Mouse (Mus musculus) midbrain, embryonic 14.5 days (tissue): ENCODE data around the gene Copg2. TPM values are rescaled to one million over a fixed set of nuclear protein-coding genes. Genes with fewer than 3 reads are reported as not detected.

Experiments used
- ATAC-seq: fragments of 200-750 bp; cut with Nextera tagmentation; 2 replicates; pipeline ENCODE4 v1.8.0; 2017; ENCODE audit warnings: moderate number of reproducible peaks, moderate library complexity; ENCODE audit not compliant: low FRiP score, low TSS enrichment
- DNase-seq: peaks from one replicate; pipeline ENCODE4 v3.0.0-alpha.2; 2015
- H3K27ac ChIP-seq: fragments of 300-500 bp; sonication (generic); replicated peaks from 2 replicates; pipeline ENCODE4 v1.5.1; 2014; ENCODE audit warnings: mild to moderate bottlenecking, low read depth, low read length, moderate library complexity
- H3K27me3 ChIP-seq: fragments of 300-500 bp; sonication (generic); 2 replicates; pipeline ENCODE4 v1.6.1; 2014; ENCODE audit warnings: low read length, control low read depth, mixed read lengths; ENCODE audit not compliant: control insufficient read depth, insufficient read depth
- H3K36me3 ChIP-seq: fragments of 300-500 bp; sonication (generic); 2 replicates; pipeline ENCODE4 v1.6.1; 2014; ENCODE audit warnings: low read length, control low read depth; ENCODE audit not compliant: control insufficient read depth, insufficient read depth
- H3K4me1 ChIP-seq: fragments of 300-500 bp; sonication (generic); 2 replicates; pipeline ENCODE4 v1.6.1; 2014; ENCODE audit warnings: mild to moderate bottlenecking, antibody characterized with exemption, low read length, control low read depth; ENCODE audit not compliant: control insufficient read depth, insufficient read depth
- H3K4me2 ChIP-seq: fragments of 300-500 bp; sonication (generic); 2 replicates; pipeline ENCODE4 v1.6.1; 2014; ENCODE audit warnings: mild to moderate bottlenecking, low read length, moderate library complexity
- H3K4me3 ChIP-seq: fragments of 300-500 bp; sonication (generic); replicated peaks from 2 replicates; pipeline ENCODE4 v1.5.1; 2014; ENCODE audit warnings: low read depth, low read length
- H3K9ac ChIP-seq: fragments of 300-500 bp; sonication (generic); replicated peaks from 2 replicates; pipeline ENCODE4 v1.6.1; 2014; ENCODE audit warnings: mild to moderate bottlenecking, low read length, moderate library complexity
- H3K9me3 ChIP-seq: fragments of 300-500 bp; sonication (generic); 2 replicates; pipeline ENCODE4 v1.6.1; 2016; ENCODE audit warnings: low read length, control low read depth, mixed read lengths; ENCODE audit not compliant: control insufficient read depth
- WGBS: fragments of 180-500 bp; shearing (Covaris S2); extraction: QIAGEN DNeasy Blood & Tissue Kit; methylation state at CpG from one replicate; pipeline ENCODE4 v1.1.7; 2014; 5-methylcytosine and 5-hydroxymethylcytosine counted together
- polyA plus RNA-seq: library from polyadenylated mRNA; unstranded; fragments of >200 nt; fragmentation: Nextera tagmentation; extraction: Ambion mirVana; gene quantifications from 2 replicates; pipeline ENCODE4 v1.2.1, GENCODE M21; 2014

Copg2 gene
- polyA plus RNA-seq, 1 experiment from 2014 or later = 47.4 TPM

GRCm38 (mm10) chr6:30866501-30866900, 30.1 kb downstream of the Copg2 start:
- ATAC-seq (no peak), DNase-seq (no peak)
- Histone ChIP-seq H3K9me3 (no peaks in the 10 kb centered on the region), H3K9ac (no peak overlapping the region), H3K4me2 (no peak overlapping the region), H3K4me3 (no peak overlapping the region), H3K27me3 (no peaks in the 10 kb centered on the region), H3K4me1 (no peaks in the 10 kb centered on the region), H3K27ac (no peak overlapping the region), H3K36me3 (no peaks in the 10 kb centered on the region)
- WGBS = 90% methylated on average over 1 of the region's 1 CpGs

GRCm38 (mm10) chr6:30865031-30865678, 31.4 kb downstream of the Copg2 start:
- Histone ChIP-seq H3K4me3 (no peak overlapping the region), H3K36me3 (peaks cover 8% of the 10 kb centered on the region), H3K4me1 (no peaks in the 10 kb centered on the region), H3K27ac (no peak overlapping the region), H3K4me2 (no peak overlapping the region), H3K27me3 (no peaks in the 10 kb centered on the region), H3K9ac (no peak overlapping the region), H3K9me3 (no peaks in the 10 kb centered on the region)
- DNase-seq = no peak
- 92% methylated on average over 3 of the region's 3 CpGs for WGBS
- ATAC-seq = no peak

- Histone ChIP-seq H3K4me2 (no peak overlapping the region), H3K4me1 (no peaks in the 10 kb centered on the region), H3K4me3 (no peak overlapping the region), H3K36me3 (peaks cover 46% of the 10 kb centered on the region), H3K9ac (no peak overlapping the region), H3K27ac (no peak overlapping the region), H3K9me3 (no peaks in the 10 kb centered on the region), H3K27me3 (no peaks in the 10 kb centered on the region)
- WGBS = 95% methylated on average over 7 of the region's 7 CpGs
- no peak for DNase-seq
- ATAC-seq = no peak
These were observed 40.6 kb downstream of the Copg2 start for GRCm38 (mm10) chr6:30855956-30856355.

GRCm38 (mm10) chr6:30855205-30855604, 41.4 kb downstream of the Copg2 start:
- no peaks in the 10 kb centered on the region for H3K27me3 ChIP-seq
- no peaks in the 10 kb centered on the region for H3K4me1 ChIP-seq
- WGBS = 98% methylated on average over 2 of the region's 2 CpGs
- H3K27ac ChIP-seq = no peak overlapping the region
- H3K36me3 ChIP-seq = peaks cover 42% of the 10 kb centered on the region
- DNase-seq (no peak), ATAC-seq (no peak)
- H3K9me3 ChIP-seq = no peaks in the 10 kb centered on the region
- no peak overlapping the region for H3K4me3 ChIP-seq
- no peak overlapping the region for H3K4me2 ChIP-seq
- H3K9ac ChIP-seq = no peak overlapping the region

GRCm38 (mm10) chr6:30849818-30850217, 46.8 kb downstream of the Copg2 start:
- Histone ChIP-seq H3K4me2 (no peak overlapping the region), H3K27ac (no peak overlapping the region), H3K4me1 (no peaks in the 10 kb centered on the region), H3K36me3 (peaks cover 14% of the 10 kb centered on the region; the same call in 1 of the 2 replicates), H3K4me3 (no peak overlapping the region), H3K27me3 (no peaks in the 10 kb centered on the region), H3K9me3 (no peaks in the 10 kb centered on the region), H3K9ac (no peak overlapping the region)
- WGBS = 76% methylated on average over 2 of the region's 2 CpGs
- DNase-seq (peak; percentile 8), ATAC-seq (no peak)

- Histone ChIP-seq H3K27me3 (no peaks in the 10 kb centered on the region), H3K4me2 (no peak overlapping the region)
- ATAC-seq = no peak
These were observed 64.4 kb downstream of the Copg2 start for GRCm38 (mm10) chr6:30832241-30832640.

GRCm38 (mm10) chr6:30813626-30814025, 83.0 kb downstream of the Copg2 start:
- H3K27me3 ChIP-seq = no peaks in the 10 kb centered on the region
- no peaks in the 10 kb centered on the region for H3K4me1 ChIP-seq
- no peak overlapping the region for H3K27ac ChIP-seq
- ATAC-seq = no peak
- H3K9ac ChIP-seq = no peak overlapping the region
- no peak overlapping the region for H3K4me3 ChIP-seq
- DNase-seq = no peak
- no peaks in the 10 kb centered on the region for H3K9me3 ChIP-seq
- H3K36me3 ChIP-seq = peaks cover 10% of the 10 kb centered on the region
- no peak overlapping the region for H3K4me2 ChIP-seq

More at GRCm38 (mm10) chr6:30832241-30832640, 64.4 kb downstream of the Copg2 start:
- Histone ChIP-seq H3K27ac (no peak overlapping the region), H3K4me3 (no peak overlapping the region), H3K4me1 (no peaks in the 10 kb centered on the region), H3K9ac (no peak overlapping the region), H3K36me3 (0 out of 2 replicates have a peak, but pooled peaks cover 3% of the 10 kb centered on the region), H3K9me3 (no peaks in the 10 kb centered on the region)
- DNase-seq = no peak
- WGBS = 61% methylated on average over 2 of the region's 2 CpGs

GRCm38 (mm10) chr6:30805053-30805752, 91.4 kb downstream of the Copg2 start:
- ATAC-seq (no peak; the same call in 1 of the 2 replicates), DNase-seq (no peak)
- 96% methylated on average over 5 of the region's 5 CpGs for WGBS
- no peak overlapping the region for H3K9ac ChIP-seq
- H3K36me3 ChIP-seq = peaks cover 50% of the 10 kb centered on the region
- H3K4me1 ChIP-seq = no peaks in the 10 kb centered on the region
- H3K4me2 ChIP-seq = no peak overlapping the region
- 0 out of 2 replicates have a peak overlapping the region, but pooled peaks have one; percentile 14 for H3K27ac ChIP-seq
- H3K4me3 ChIP-seq = no peak overlapping the region
- no peaks in the 10 kb centered on the region for H3K27me3 ChIP-seq
- H3K9me3 ChIP-seq = no peaks in the 10 kb centered on the region
